Mouse (Mus musculus) MEL (cell line): ENCODE results near the gene Eef1a1. TPM values are rescaled to one million over a fixed set of nuclear protein-coding genes. Genes with fewer than 3 reads are reported as not detected.

ENCODE experiments used
- DNase-seq: peaks from one replicate; pipeline ENCODE4 v3.0.0; 2011; ENCODE audit warnings: low read depth, low spot score
- H3K27ac ChIP-seq: 2 replicates; pipeline ENCODE4 v1.5.1; 2012; ENCODE audit warnings: low read depth, mild to moderate bottlenecking, control low read depth, low read length, moderate library complexity; ENCODE audit not compliant: control insufficient read depth
- H3K27me3 ChIP-seq, 2 experiments: fragments of 150-350 bp in 1 of 2; sonication (generic) in 1 of 2; 2 replicates each; pipeline ENCODE4 v1.6.1; 2012; ENCODE audit warnings: low read length in 2 of 2, mild to moderate bottlenecking in 2 of 2, improper control_type of control experiment in 1 of 2, moderate library complexity in 1 of 2; ENCODE audit not compliant: insufficient read depth in 2 of 2, control insufficient read depth in 1 of 2
- H3K36me3 ChIP-seq, 2 experiments: 2 replicates each; pipeline ENCODE4 v1.6.1; 2012 to 2014; ENCODE audit warnings: low read length in 2 of 2, improper control_type of control experiment in 1 of 2, inconsistent platforms in 1 of 2, mild to moderate bottlenecking in 1 of 2; ENCODE audit not compliant: insufficient read depth in 2 of 2, control insufficient read depth in 1 of 2
- H3K4me1 ChIP-seq, 2 experiments: fragments of 150-350 bp in 1 of 2; sonication (generic) in 1 of 2; 2 replicates each; pipeline ENCODE4 v1.6.1; 2012; ENCODE audit warnings: low read length in 2 of 2, improper control_type of control experiment in 1 of 2, mild to moderate bottlenecking in 1 of 2; ENCODE audit not compliant: insufficient read depth in 2 of 2, control insufficient read depth in 1 of 2
- H3K4me3 ChIP-seq, 2 experiments: fragments of 150-350 bp in 1 of 2; sonication (generic) in 1 of 2; 2 replicates each; pipeline ENCODE4 v1.5.1; 2012; ENCODE audit warnings: low read depth in 2 of 2, low read length in 2 of 2, mild to moderate bottlenecking in 2 of 2, moderate library complexity in 2 of 2, control low read depth in 1 of 2, improper control_type of control experiment in 1 of 2; ENCODE audit not compliant: control insufficient read depth in 1 of 2, insufficient read depth in 1 of 2
- H3K79me2 ChIP-seq: 2 replicates; pipeline ENCODE4 v1.6.1; 2012; ENCODE audit warnings: mild to moderate bottlenecking, low read length, moderate library complexity; ENCODE audit not compliant: control insufficient read depth, poor library complexity, insufficient read depth
- H3K9ac ChIP-seq: 2 replicates; pipeline ENCODE4 v1.6.1; 2012; ENCODE audit warnings: low read depth, mild to moderate bottlenecking, control low read depth, low read length, moderate library complexity; ENCODE audit not compliant: control insufficient read depth, poor library complexity, severe bottlenecking
- H3K9me3 ChIP-seq: fragments of 150-350 bp; sonication (generic); replicated peaks from 2 replicates; pipeline ENCODE4 v1.6.1; 2012; ENCODE audit warnings: mild to moderate bottlenecking, low read length, improper control_type of control experiment, moderate library complexity; ENCODE audit not compliant: insufficient read depth
- CHD2 ChIP-seq: IDR thresholded peaks from 2 replicates; pipeline ENCODE4 v1.6.1; 2011; ENCODE audit warnings: low read length, improper control_type of control experiment
- CTCF ChIP-seq, 3 experiments: IDR thresholded peaks in 2 of 3; conservative IDR thresholded peaks in 1 of 3; 2 replicates each; pipeline ENCODE4 v1.5.1; 2011 to 2012; ENCODE audit warnings: low read length in 3 of 3, low read depth in 2 of 3, mild to moderate bottlenecking in 2 of 3, improper control_type of control experiment in 1 of 3, inconsistent platforms in 1 of 3, mixed read lengths in 1 of 3, moderate library complexity in 1 of 3; ENCODE audit not compliant: control insufficient read depth in 1 of 3, insufficient read depth in 1 of 3, poor library complexity in 1 of 3, severe bottlenecking in 1 of 3
- HCFC1 ChIP-seq: IDR thresholded peaks from 2 replicates; pipeline ENCODE4 v1.6.1; 2012; ENCODE audit warnings: low read depth, mild to moderate bottlenecking, inconsistent platforms, low read length, improper control_type of control experiment, moderate library complexity
- MAX ChIP-seq: IDR thresholded peaks from 2 replicates; pipeline ENCODE4 v1.6.1; 2011; ENCODE audit warnings: low read length, improper control_type of control experiment
- MXI1 ChIP-seq: IDR thresholded peaks from 2 replicates; pipeline ENCODE4 v1.6.1; 2011; ENCODE audit warnings: mild to moderate bottlenecking, low read depth, low read length, improper control_type of control experiment
- MYC ChIP-seq: IDR thresholded peaks from 2 replicates; pipeline ENCODE4 v1.6.1; 2011; ENCODE audit warnings: low read depth, mild to moderate bottlenecking, low read length, improper control_type of control experiment, moderate library complexity
- NELFE ChIP-seq: IDR thresholded peaks from 2 replicates; pipeline ENCODE4 v1.6.1; 2011; ENCODE audit warnings: low read depth, low read length, improper control_type of control experiment
- POLR2A ChIP-seq, 2 experiments: IDR thresholded peaks; 2 replicates each; pipeline ENCODE4 v1.6.1; 2011 to 2012; ENCODE audit warnings: low read length in 2 of 2, mild to moderate bottlenecking in 2 of 2, control low read depth in 1 of 2, improper control_type of control experiment in 1 of 2, low read depth in 1 of 2, moderate library complexity in 1 of 2; ENCODE audit not compliant: control insufficient read depth in 1 of 2, insufficient read depth in 1 of 2, poor library complexity in 1 of 2
- RCOR1 ChIP-seq: IDR thresholded peaks from 2 replicates; pipeline ENCODE4 v1.6.1; 2012; ENCODE audit warnings: low read depth, mild to moderate bottlenecking, inconsistent platforms, low read length, improper control_type of control experiment
- SMC3 ChIP-seq: IDR thresholded peaks from 2 replicates; pipeline ENCODE4 v1.6.1; 2011; ENCODE audit warnings: low read depth, low read length, improper control_type of control experiment
- USF2 ChIP-seq, 2 experiments: IDR thresholded peaks; 2 replicates each; pipeline ENCODE4 v1.6.1; 2011 to 2012; ENCODE audit warnings: improper control_type of control experiment in 2 of 2, low read length in 2 of 2, borderline replicate concordance in 1 of 2, inconsistent platforms in 1 of 2, low read depth in 1 of 2, mild to moderate bottlenecking in 1 of 2; ENCODE audit not compliant: insufficient read depth in 1 of 2
- ZMIZ1 ChIP-seq: IDR thresholded peaks from 2 replicates; pipeline ENCODE4 v1.6.1; 2012; ENCODE audit warnings: low read depth, mild to moderate bottlenecking, inconsistent platforms, low read length, improper control_type of control experiment, moderate library complexity
- polyA plus RNA-seq, 2 experiments: library from polyadenylated mRNA; stranded (reverse) in 1 of 2; unstranded in 1 of 2; fragments of >175 nt in 1 of 2; fragments of >200 nt in 1 of 2; gene quantifications; 2 replicates each; pipeline versions ENCODE4 v1.2.1 to v1.2.4; 2012; ENCODE audit warnings: low replicate concordance in 2 of 2, low read depth in 1 of 2; ENCODE audit not compliant: insufficient read length in 2 of 2, insufficient read depth in 1 of 2, missing spikeins in 1 of 2
- total RNA-seq: library from RNA; depleted of rRNA; stranded (reverse); fragments of 300-350 nt; gene quantifications from 2 replicates; pipeline ENCODE4 v1.2.3, GENCODE M21; 2012

Gene Eef1a1
- total and polyA plus RNA-seq, 3 experiments = 11,701 to 60,504 (median 13,182) TPM

DNA sequence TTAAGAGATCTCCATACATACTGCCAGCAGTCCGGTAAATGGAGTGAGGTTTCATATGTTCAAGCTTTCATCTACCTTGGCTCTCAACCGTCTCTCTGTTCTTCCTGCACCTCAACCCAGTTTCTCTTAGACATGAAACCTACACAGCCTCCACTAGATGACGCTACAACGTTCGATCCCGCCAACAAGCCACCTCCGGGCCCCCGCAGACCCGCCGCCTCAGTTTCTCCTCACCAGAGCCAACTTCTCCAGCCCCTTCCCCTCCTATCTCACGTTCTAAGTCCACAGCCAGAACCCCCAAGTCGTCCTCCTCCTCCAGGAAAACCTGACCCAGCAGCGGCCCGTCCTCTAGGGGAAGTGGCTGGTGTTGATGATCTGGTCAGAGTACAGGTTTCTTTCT is 32.7 kb upstream of the Eef1a1 start:
- Histone ChIP-seq H3K79me2 (no peaks in the 10 kb centered on the region; the same call in 1 of the 2 replicates), H3K9ac (peak overlapping the region; percentile 55), H3K27ac (no peak overlapping the region), H3K27me3 (no peaks in the 10 kb centered on the region), H3K36me3 (peaks cover 0 to 4% of the 10 kb centered on the region in 2 experiments; a peak in 2 of 4 replicates), H3K9me3 (no peaks in the 10 kb centered on the region), H3K4me1 (peaks cover 0 to 7% of the 10 kb centered on the region in 2 experiments; a peak in 2 of 4 replicates), H3K4me3 (peak overlapping the region; percentile 53 to 58)
- DNase-seq = peak; percentile 72
- no peak for TF ChIP-seq ZMIZ1
- no peak for TF ChIP-seq HCFC1
- 0 out of 2 replicates have a peak, but pooled peaks have one; percentile 4 for TF ChIP-seq MXI1
- peak; percentile 40 for TF ChIP-seq SMC3
- peak; percentile 46 to 62 (median 60); a peak in 5 of 6 replicates for TF ChIP-seq CTCF (IDR thresholded peaks at IDR 0.05 in 2 of 3, conservative IDR thresholded peaks at IDR 0.05 in 1 of 3; ENCODE audit: control insufficient read depth in 1 of 3, insufficient read depth in 1 of 3, low read depth in 2 of 3, low read length in 3 of 3, poor library complexity in 1 of 3, severe bottlenecking in 1 of 3)
- no peak for TF ChIP-seq NELFE

GRCm38 (mm10) chr9:78520780-78521601 is 32.0 kb upstream of the Eef1a1 start:
- H3K9me3 ChIP-seq = no peaks in the 10 kb centered on the region
- H3K4me1 ChIP-seq = peaks cover 0 to 8% of the 10 kb centered on the region in 2 experiments; a peak in 2 of 4 replicates
- no peaks in the 10 kb centered on the region for H3K27me3 ChIP-seq
- H3K4me3 ChIP-seq = peak overlapping the region; percentile 53 to 58
- DNase-seq = peak; percentile 46
- H3K36me3 ChIP-seq = peaks cover 0 to 5% of the 10 kb centered on the region in 2 experiments; a peak in 2 of 4 replicates
- TF ChIP-seq MAX = peak; percentile 84
- TF ChIP-seq CTCF (IDR thresholded peaks at IDR 0.05 in 2 of 3, conservative IDR thresholded peaks at IDR 0.05 in 1 of 3; ENCODE audit: control insufficient read depth in 1 of 3, insufficient read depth in 1 of 3, low read depth in 2 of 3, low read length in 3 of 3, poor library complexity in 1 of 3, severe bottlenecking in 1 of 3) = no peak
- TF ChIP-seq CHD2 = no peak
- no peak for TF ChIP-seq USF2 (IDR thresholded peaks at IDR 0.05; ENCODE audit: borderline replicate concordance in 1 of 2, insufficient read depth in 1 of 2, low read depth in 1 of 2, low read length in 2 of 2)
- peak; percentile 89 for TF ChIP-seq MXI1
- TF ChIP-seq POLR2A (IDR thresholded peaks at IDR 0.05; ENCODE audit: control insufficient read depth in 1 of 2, insufficient read depth in 1 of 2, low read depth in 1 of 2, low read length in 2 of 2, poor library complexity in 1 of 2) = 0 out of 4 replicates have a peak, but pooled peaks of 1 of the 2 experiments have one; percentile 26
- TF ChIP-seq MYC = peak; percentile 79; the same call in 1 of the 2 replicates
- no peak for TF ChIP-seq RCOR1
- TF ChIP-seq, all 39 proteins: peak for 4
- Histone ChIP-seq H3K27ac (no peak overlapping the region), H3K9ac (peak overlapping the region; percentile 60), H3K79me2 (no peaks in the 10 kb centered on the region; the same call in 1 of the 2 replicates)
